Mouse (Mus musculus): ENCODE data around the gene Lhx5. TPM values are rescaled to one million over a fixed set of nuclear protein-coding genes. Genes with fewer than 3 reads are reported as not detected.

The Lhx5 gene
- 3.5 and 5.1 TPM in 2 replicates for polyA plus RNA-seq (2014; fragmentation: Nextera tagmentation; extraction: Ambion mirVana)

DNA sequence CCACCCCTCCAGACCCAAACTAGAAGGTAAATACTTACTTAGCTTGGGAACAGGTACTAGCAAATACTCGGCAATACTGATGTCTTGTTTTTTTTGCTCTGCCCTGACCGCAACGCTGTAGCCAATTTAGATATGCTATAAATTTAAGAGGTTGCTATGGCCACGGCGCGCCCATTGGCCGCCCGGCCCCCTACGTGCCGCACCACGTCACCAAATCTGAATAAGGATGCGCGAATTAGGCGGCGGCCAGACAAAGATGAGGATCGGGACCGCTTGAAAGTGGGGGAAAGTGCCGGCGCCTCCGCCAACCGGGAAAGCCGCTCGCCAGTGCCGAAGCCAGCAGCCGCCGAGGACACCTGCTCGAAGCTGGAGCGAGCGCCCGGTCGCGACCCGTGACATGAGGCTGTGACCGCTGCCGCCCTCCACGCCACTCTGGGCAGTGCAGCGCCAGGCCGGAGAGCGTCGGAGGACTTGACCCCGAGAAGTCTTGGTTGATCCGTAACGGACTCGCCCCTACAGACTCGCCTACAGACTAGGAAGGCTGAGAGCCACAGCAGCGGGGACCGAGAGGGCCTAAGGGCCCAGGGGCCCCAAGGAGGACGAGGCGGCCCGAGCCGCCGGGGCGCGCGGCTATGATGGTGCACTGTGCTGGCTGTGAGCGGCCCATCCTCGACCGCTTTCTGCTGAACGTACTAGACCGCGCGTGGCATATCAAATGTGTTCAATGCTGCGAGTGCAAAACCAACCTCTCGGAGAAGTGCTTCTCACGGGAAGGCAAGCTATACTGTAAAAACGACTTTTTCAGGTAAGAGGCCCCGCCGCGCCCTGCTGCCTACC, at the start of gene Lhx5:
Gene Lhx5, plus strand, starts transcription at position 51 of the 837 bp plus-strand sequence.
- H3K9ac ChIP-seq (ENCODE audit: low read length), result peak within 1 kb of the TSS; percentile 55
- peak within 1 kb of the TSS; percentile 38 for H3K4me3 ChIP-seq (ENCODE audit: low read depth, low read length)
- WGBS, result under 1% methylated on average over 69 of the region's 69 CpGs
- peak within 1 kb of the TSS; percentile 44; the same call in 1 of the 2 replicates for H3K27ac ChIP-seq (ENCODE audit: low read depth, low read length)
- peaks cover 75% of the 10 kb centered on the region for H3K27me3 ChIP-seq (replicated peaks; ENCODE audit: control insufficient read depth, insufficient read depth, low read length)
- peak within 1 kb of the TSS; percentile 33 for H3K4me2 ChIP-seq (ENCODE audit: low read length)
- no peaks in the 10 kb centered on the region for H3K36me3 ChIP-seq (ENCODE audit: control insufficient read depth, insufficient read depth, low read length)
- peak; percentile 69 for DNase-seq (ENCODE audit: low spot score)
- no peak; the same call in 1 of the 2 replicates for ATAC-seq
- H3K9me3 ChIP-seq (replicated peaks; ENCODE audit: control insufficient read depth, low read length), result no peaks in the 10 kb centered on the region
- peaks cover 15% of the 10 kb centered on the region; the same call in 1 of the 2 replicates for H3K4me1 ChIP-seq (ENCODE audit: control insufficient read depth, insufficient read depth, low read length)

DNA sequence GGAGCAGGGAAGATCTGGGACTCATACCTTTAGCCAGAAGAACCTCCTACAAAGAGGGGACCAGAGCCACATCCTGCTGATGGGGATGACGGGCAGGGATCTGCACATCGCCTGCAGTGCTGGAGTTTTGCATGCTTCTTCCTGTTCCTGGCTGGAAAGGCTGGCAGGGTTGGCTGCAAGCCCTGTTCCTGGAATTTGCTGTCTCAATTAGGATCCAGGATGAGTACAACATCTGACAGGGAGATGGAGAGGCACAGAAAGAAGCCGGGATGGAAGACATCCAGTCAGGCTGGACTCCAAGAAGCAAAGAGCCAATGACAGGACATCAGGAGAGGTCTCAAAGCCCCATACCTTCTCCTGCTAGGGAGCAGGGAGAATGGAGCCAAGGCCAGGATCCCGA, 45.1 kb upstream of the Lhx5 start:
- DNase-seq (ENCODE audit: low spot score), result no peak
- WGBS, result 87% methylated on average over 4 of the region's 4 CpGs
- no peak overlapping the region for H3K27ac ChIP-seq (ENCODE audit: low read depth, low read length)

DNA sequence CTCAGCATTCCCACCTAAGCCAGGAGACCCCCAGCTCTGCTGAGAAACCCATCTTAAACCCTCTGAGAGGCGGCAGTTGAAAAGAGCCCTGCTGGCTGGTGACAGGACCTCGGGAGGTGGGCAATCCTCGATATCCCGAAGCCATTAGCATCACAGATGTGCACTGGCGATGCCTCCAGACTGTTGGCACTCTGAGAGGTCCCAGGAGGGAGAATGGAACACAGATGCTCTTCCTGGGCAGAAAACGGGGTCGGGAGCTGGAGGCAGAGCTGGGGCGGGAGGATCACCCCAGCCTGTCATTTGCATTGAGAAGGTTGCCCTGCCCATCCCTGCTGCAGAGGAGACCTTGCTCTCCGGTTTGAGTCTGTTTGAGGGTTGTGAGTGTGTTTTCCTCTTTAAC, 42.7 kb upstream of the Lhx5 start:
- Histone ChIP-seq H3K27ac (ENCODE audit: low read depth, low read length) (no peak overlapping the region), H3K4me1 (ENCODE audit: control insufficient read depth, insufficient read depth, low read length) (peaks cover 5% of the 10 kb centered on the region), H3K9me3 (replicated peaks; ENCODE audit: control insufficient read depth, low read length) (no peaks in the 10 kb centered on the region), H3K27me3 (replicated peaks; ENCODE audit: control insufficient read depth, insufficient read depth, low read length) (no peaks in the 10 kb centered on the region), H3K36me3 (ENCODE audit: control insufficient read depth, insufficient read depth, low read length) (no peaks in the 10 kb centered on the region), H3K4me2 (ENCODE audit: low read length) (no peak overlapping the region), H3K9ac (ENCODE audit: low read length) (no peak overlapping the region), H3K4me3 (ENCODE audit: low read depth, low read length) (no peak overlapping the region)
- no peak for DNase-seq (ENCODE audit: low spot score)
- 62% methylated on average over 9 of the region's 9 CpGs for WGBS
- no peak for ATAC-seq

More for the DNA sequence above, 45.1 kb upstream of the Lhx5 start:
- Histone ChIP-seq H3K27me3 (replicated peaks; ENCODE audit: control insufficient read depth, insufficient read depth, low read length) (no peaks in the 10 kb centered on the region), H3K4me3 (ENCODE audit: low read depth, low read length) (no peak overlapping the region), H3K36me3 (ENCODE audit: control insufficient read depth, insufficient read depth, low read length) (no peaks in the 10 kb centered on the region), H3K4me1 (ENCODE audit: control insufficient read depth, insufficient read depth, low read length) (no peaks in the 10 kb centered on the region; the same call in 1 of the 2 replicates), H3K9ac (ENCODE audit: low read length) (no peak overlapping the region), H3K4me2 (ENCODE audit: low read length) (no peak overlapping the region), H3K9me3 (replicated peaks; ENCODE audit: control insufficient read depth, low read length) (no peaks in the 10 kb centered on the region)
- no peak for ATAC-seq

DNA sequence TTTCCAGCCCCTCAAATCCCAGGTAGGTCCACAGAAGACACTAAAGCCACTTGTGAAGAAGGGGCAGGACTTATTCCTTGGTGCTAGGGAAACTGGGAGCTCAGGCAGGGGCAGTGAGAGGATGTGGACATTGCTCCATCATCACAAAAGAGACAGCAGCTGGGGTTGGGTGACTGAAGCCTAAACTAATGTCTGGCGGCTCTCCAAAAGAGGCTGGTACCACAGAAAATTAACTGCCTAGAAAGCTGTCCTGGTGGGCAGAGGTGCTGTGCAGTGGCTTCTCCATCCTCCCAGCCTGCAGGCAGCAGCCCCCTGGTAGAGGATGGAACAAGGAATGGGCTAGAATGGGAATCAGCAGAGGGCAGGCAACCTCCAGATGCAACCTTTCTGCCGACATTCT, 41.5 kb upstream of the Lhx5 start:
- ATAC-seq (no peak), DNase-seq (ENCODE audit: low spot score) (peak; percentile 34)
- no peaks in the 10 kb centered on the region for H3K36me3 ChIP-seq (ENCODE audit: control insufficient read depth, insufficient read depth, low read length)
- peaks cover 14% of the 10 kb centered on the region for H3K4me1 ChIP-seq (ENCODE audit: control insufficient read depth, insufficient read depth, low read length)
- no peak overlapping the region for H3K4me2 ChIP-seq (ENCODE audit: low read length)
- no peaks in the 10 kb centered on the region for H3K9me3 ChIP-seq (replicated peaks; ENCODE audit: control insufficient read depth, low read length)
- no peak overlapping the region for H3K4me3 ChIP-seq (ENCODE audit: low read depth, low read length)
- no peak overlapping the region for H3K9ac ChIP-seq (ENCODE audit: low read length)
- no peak overlapping the region for H3K27ac ChIP-seq (ENCODE audit: low read depth, low read length)
- H3K27me3 ChIP-seq (replicated peaks; ENCODE audit: control insufficient read depth, insufficient read depth, low read length), result no peaks in the 10 kb centered on the region
- 71% methylated on average over 2 of the region's 2 CpGs for WGBS

DNA sequence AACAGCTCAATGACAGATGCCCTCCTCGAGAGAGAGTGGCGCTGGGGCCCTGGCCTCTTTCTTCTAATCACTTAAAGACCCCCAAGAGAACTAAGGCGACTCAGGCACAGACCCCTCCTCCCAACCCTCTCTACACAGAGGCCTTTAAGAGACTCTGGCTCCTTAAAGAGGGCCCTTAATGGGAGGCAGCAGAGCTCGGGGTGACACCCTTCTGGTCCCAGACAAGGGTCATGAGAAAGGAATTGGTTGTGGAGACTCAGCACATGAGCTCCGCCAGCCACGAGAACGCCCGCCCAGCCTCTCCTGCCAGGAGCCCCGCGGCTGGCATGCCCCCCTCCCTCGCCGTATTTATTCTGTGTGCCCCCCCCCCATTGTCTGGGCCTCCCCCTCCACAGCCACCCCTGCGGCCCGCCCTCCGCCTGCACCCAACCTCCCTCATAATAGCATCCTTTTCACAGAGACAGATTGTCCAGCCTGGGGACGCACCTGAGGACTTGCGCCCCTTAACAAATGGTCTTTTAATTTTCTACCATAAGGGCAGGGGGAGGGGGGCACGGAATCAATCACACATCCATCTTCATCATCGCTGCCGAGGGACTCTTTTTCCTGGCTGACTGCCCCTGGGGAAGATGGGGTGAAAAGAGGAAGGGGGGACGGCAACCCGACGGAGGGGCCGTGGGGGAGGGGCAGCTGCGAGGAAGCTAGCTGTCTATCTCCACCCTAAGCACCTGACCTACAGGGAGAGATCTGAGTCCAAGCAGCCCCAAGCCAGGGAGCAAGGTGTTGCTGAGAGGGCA, 37.4 kb upstream of the Lhx5 start:
- no peaks in the 10 kb centered on the region for H3K36me3 ChIP-seq (ENCODE audit: control insufficient read depth, insufficient read depth, low read length)
- DNase-seq (ENCODE audit: low spot score) (peak; percentile 18), ATAC-seq (no peak)
- no peaks in the 10 kb centered on the region for H3K9me3 ChIP-seq (replicated peaks; ENCODE audit: control insufficient read depth, low read length)
- H3K9ac ChIP-seq (ENCODE audit: low read length), result peak overlapping the region; percentile 1
- 12% methylated on average over 25 of the region's 25 CpGs for WGBS
- peaks cover 15% of the 10 kb centered on the region for H3K27me3 ChIP-seq (replicated peaks; ENCODE audit: control insufficient read depth, insufficient read depth, low read length)
- H3K4me3 ChIP-seq (ENCODE audit: low read depth, low read length), result no peak overlapping the region
- H3K4me2 ChIP-seq (ENCODE audit: low read length), result no peak overlapping the region
- no peak overlapping the region for H3K27ac ChIP-seq (ENCODE audit: low read depth, low read length)
- peaks cover 14% of the 10 kb centered on the region for H3K4me1 ChIP-seq (ENCODE audit: control insufficient read depth, insufficient read depth, low read length)

DNA sequence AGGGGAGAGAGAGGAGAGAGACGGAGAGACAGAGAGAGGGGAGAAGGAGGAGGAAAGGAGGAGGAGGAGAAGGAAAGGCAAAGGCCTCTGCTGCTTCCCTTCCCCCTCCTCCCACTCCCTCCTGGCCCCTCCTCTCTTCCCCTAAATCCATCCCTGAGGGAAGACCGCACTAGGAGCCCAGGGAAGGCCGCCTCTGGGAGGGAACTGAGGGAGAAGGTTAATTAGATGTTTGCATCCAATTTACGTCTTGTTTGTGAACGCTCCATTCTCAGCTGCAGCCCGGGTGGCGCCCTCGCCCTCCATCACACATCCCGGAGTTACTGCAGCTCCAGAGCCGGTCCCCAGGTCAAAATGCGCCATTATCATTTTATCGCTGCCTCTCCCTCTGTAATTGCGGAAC, 33.5 kb upstream of the Lhx5 start:
- Histone ChIP-seq H3K27ac (ENCODE audit: low read depth, low read length) (no peak overlapping the region), H3K9me3 (replicated peaks; ENCODE audit: control insufficient read depth, low read length) (no peaks in the 10 kb centered on the region), H3K27me3 (replicated peaks; ENCODE audit: control insufficient read depth, insufficient read depth, low read length) (peaks cover 27% of the 10 kb centered on the region), H3K36me3 (ENCODE audit: control insufficient read depth, insufficient read depth, low read length) (no peaks in the 10 kb centered on the region), H3K9ac (ENCODE audit: low read length) (no peak overlapping the region), H3K4me1 (ENCODE audit: control insufficient read depth, insufficient read depth, low read length) (peaks cover 14% of the 10 kb centered on the region), H3K4me3 (ENCODE audit: low read depth, low read length) (no peak overlapping the region), H3K4me2 (ENCODE audit: low read length) (no peak overlapping the region)
- WGBS, result 0% methylated on average over 13 of the region's 13 CpGs
- peak; percentile 46 for DNase-seq (ENCODE audit: low spot score)
- no peak for ATAC-seq

DNA sequence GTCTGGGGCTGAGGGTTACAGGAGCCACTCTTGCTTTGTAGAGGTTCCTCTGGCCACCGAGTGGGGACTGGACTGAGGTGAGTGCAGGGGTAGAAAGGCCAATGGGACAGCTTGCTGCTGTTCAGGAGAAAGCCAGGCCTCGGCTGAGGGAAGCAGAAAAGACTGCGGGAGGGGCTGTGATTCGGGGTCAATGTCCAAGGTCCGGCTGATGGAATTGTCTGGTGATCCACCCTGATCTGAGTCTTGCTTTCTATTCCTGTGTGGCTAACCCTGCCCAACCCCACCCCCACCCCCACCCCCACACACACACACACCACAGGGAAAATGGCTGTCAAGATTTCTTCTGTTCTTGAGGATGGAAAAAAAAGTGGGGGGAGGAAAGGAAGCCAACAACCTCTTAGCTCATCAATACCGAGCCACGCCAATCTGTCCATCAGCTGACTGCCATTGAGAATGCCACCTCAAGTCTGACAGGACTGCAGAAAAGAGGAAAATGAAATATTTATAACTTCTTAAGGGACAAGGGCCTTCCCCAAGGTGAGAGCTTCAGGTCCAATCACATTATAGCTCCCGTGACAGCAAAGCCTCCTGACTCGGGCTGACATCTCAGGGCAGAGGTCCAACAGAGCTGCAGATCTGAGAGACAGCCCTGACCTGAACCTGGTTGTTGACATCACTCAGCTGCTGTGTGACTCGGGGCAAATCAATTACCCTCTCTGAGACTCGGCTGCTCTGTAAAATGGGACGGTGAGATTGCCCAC, 26.5 kb upstream of the Lhx5 start:
- Histone ChIP-seq H3K27ac (ENCODE audit: low read depth, low read length) (no peak overlapping the region), H3K4me3 (ENCODE audit: low read depth, low read length) (no peak overlapping the region), H3K4me2 (ENCODE audit: low read length) (no peak overlapping the region), H3K9ac (ENCODE audit: low read length) (no peak overlapping the region), H3K9me3 (replicated peaks; ENCODE audit: control insufficient read depth, low read length) (no peaks in the 10 kb centered on the region), H3K27me3 (replicated peaks; ENCODE audit: control insufficient read depth, insufficient read depth, low read length) (peaks cover 3% of the 10 kb centered on the region; the same call in 1 of the 2 replicates), H3K4me1 (ENCODE audit: control insufficient read depth, insufficient read depth, low read length) (peaks cover 8% of the 10 kb centered on the region; the same call in 1 of the 2 replicates), H3K36me3 (ENCODE audit: control insufficient read depth, insufficient read depth, low read length) (no peaks in the 10 kb centered on the region)
- WGBS, result 77% methylated on average over 12 of the region's 12 CpGs
- no peak for ATAC-seq
- DNase-seq (ENCODE audit: low spot score), result no peak

DNA sequence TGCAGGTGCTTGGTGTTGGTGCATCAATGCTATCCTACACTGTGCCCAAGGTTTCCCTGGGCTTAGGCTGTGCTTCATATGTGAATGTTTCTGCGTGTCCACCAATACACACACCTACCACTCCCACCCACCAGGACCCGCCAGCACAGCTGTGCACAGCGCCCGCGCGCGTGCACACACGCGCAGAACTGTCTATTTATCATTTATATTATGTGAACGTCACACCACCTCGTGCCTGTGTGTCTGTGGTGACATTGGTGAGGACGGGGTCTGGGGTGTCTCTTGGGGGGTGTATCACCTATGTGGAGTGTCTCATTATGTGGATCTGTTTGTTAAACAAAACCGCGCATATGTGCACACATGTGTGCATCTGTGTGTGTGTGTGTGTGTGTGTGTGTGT, 22.6 kb upstream of the Lhx5 start:
- Histone ChIP-seq H3K9ac (ENCODE audit: low read length) (peak overlapping the region; percentile 66; the same call in 1 of the 2 replicates), H3K9me3 (replicated peaks; ENCODE audit: control insufficient read depth, low read length) (no peaks in the 10 kb centered on the region), H3K27me3 (replicated peaks; ENCODE audit: control insufficient read depth, insufficient read depth, low read length) (peaks cover 3% of the 10 kb centered on the region; the same call in 1 of the 2 replicates), H3K4me2 (ENCODE audit: low read length) (peak overlapping the region; percentile 60), H3K4me3 (ENCODE audit: low read depth, low read length) (no peak overlapping the region), H3K36me3 (ENCODE audit: control insufficient read depth, insufficient read depth, low read length) (no peaks in the 10 kb centered on the region), H3K27ac (ENCODE audit: low read depth, low read length) (peak overlapping the region; percentile 91), H3K4me1 (ENCODE audit: control insufficient read depth, insufficient read depth, low read length) (peaks cover 12% of the 10 kb centered on the region; the same call in 1 of the 2 replicates)
- no peak; the same call in none of the 2 replicates for ATAC-seq
- no peak for DNase-seq (ENCODE audit: low spot score)
- 62% methylated on average over 14 of the region's 14 CpGs for WGBS
